Mouse (Mus musculus): ENCODE data around the gene Nup98. TPM values are rescaled to one million over a fixed set of nuclear protein-coding genes. Genes with fewer than 3 reads are reported as not detected.

Nup98 gene
- total RNA-seq, 4 experiments from 2014 or later: 40.7 to 43.0 (median 41.7) TPM

- no peak for DNase-seq (ENCODE audit: low spot score in 2 of 2)
Measured at GRCm38 (mm10) chr7:102076714-102077296, 133.2 kb downstream of the Nup98 start.

Other genes starting within 250 kb of the Nup98 start
- gene Il18bp, start 191.5 kb downstream of the Nup98 start, total RNA-seq (2022): 1 to 10 TPM; 6.6 to 8.1 (median 7.8) TPM
- gene Rnf121, start 144.7 kb downstream of the Nup98 start, total RNA-seq (2022): 10 to 100 TPM; 45.4 to 51.5 (median 47.8) TPM
- 10 to 100 TPM; 20.4 to 28.8 (median 24.4) TPM for gene Xndc1, start 144.7 kb downstream of the Nup98 start, total RNA-seq (2022)
- gene Xntrpc, start 144.5 kb downstream of the Nup98 start, total RNA-seq (2022): 1 to 10 TPM in 3 of 4 experiments, under 1 TPM in 1; 0.63 to 2.4 (median 1.5) TPM
- 1 to 10 TPM in 3 of 4 experiments, under 1 TPM in 1; 0.61 to 2.4 (median 1.3) TPM for gene Trpc2, start 127.1 kb downstream of the Nup98 start, total RNA-seq (2022)
- under 1 TPM in 3 of 4 experiments, not detected in 1; 0.25 to 0.46 (median 0.26) TPM for gene Art1, start 108.4 kb downstream of the Nup98 start, total RNA-seq (2022)
- gene Art5, start 100.7 kb downstream of the Nup98 start, total RNA-seq (2022): under 1 TPM in 1 of 4 experiments, not detected in 3; 0.33 TPM
- gene Chrna10, start 93.3 kb downstream of the Nup98 start, total RNA-seq (2022): under 1 TPM; 0.46 to 0.99 (median 0.84) TPM
- gene Pgap2, start within 50 bp of the Nup98 start, total RNA-seq (2022): 10 to 100 TPM; 23.7 to 28.9 (median 25.5) TPM
- gene Rhog, start 45.9 kb upstream of the Nup98 start, total RNA-seq (2022): 10 to 100 TPM; 34.4 to 46.5 (median 39.2) TPM
- 10 to 100 TPM; 87.0 to 97.5 (median 94.7) TPM for gene Stim1, start 57.6 kb upstream of the Nup98 start, total RNA-seq (2022)
- gene Rrm1, start 231.5 kb upstream of the Nup98 start, total RNA-seq (2022): 10 to 100 TPM; 12.1 to 14.6 (median 13.2) TPM

Data from left cerebral cortex, adult 8-10 months (tissue).